Mouse (Mus musculus): ENCODE results near the gene Inip.

- no peak; the same call in 1 of the 2 replicates for TF ChIP-seq POLR2A (IDR thresholded peaks at IDR 0.05; ENCODE audit: low read depth, low read length)
- no peak for TF ChIP-seq CTCF (IDR thresholded peaks at IDR 0.05; ENCODE audit: extremely low read depth, insufficient read depth, insufficient read length, insufficient replicate concordance)
Observed at GRCm38 (mm10) chr4:59815121-59815810, 13.9 kb upstream of the Inip start.

All from spleen, adult 2 months (tissue).